Mouse (Mus musculus): ENCODE results near the gene Epb41. TPM values are rescaled to one million over a fixed set of nuclear protein-coding genes. Genes with fewer than 3 reads are reported as not detected.
A peak's percentile ranks its signal among the peaks of the same experiment; 100 is the strongest.

The Epb41 gene
- polyA plus RNA-seq, 1 experiment from 2014 or later, result 68.1 TPM

- Histone ChIP-seq H3K36me3 (ENCODE audit: control insufficient read depth, insufficient read depth, low read length) (no peaks in the 10 kb centered on the region), H3K27ac (ENCODE audit: low read depth, low read length) (no peak overlapping the region), H3K4me1 (ENCODE audit: control insufficient read depth, insufficient read depth, low read length) (no peaks in the 10 kb centered on the region), H3K9me3 (ENCODE audit: control insufficient read depth, low read length) (no peaks in the 10 kb centered on the region), H3K4me2 (ENCODE audit: low read depth, low read length) (no peak overlapping the region), H3K27me3 (ENCODE audit: control insufficient read depth, insufficient read depth, low read length) (no peaks in the 10 kb centered on the region), H3K4me3 (ENCODE audit: low read depth, low read length) (no peak overlapping the region), H3K9ac (replicated peaks; ENCODE audit: low read depth, low read length) (no peak overlapping the region)
- no peak for ATAC-seq (ENCODE audit: low read depth)
Measured at GRCm38 (mm10) chr4:132057311-132057710, 17.8 kb downstream of the Epb41 start.

DNA sequence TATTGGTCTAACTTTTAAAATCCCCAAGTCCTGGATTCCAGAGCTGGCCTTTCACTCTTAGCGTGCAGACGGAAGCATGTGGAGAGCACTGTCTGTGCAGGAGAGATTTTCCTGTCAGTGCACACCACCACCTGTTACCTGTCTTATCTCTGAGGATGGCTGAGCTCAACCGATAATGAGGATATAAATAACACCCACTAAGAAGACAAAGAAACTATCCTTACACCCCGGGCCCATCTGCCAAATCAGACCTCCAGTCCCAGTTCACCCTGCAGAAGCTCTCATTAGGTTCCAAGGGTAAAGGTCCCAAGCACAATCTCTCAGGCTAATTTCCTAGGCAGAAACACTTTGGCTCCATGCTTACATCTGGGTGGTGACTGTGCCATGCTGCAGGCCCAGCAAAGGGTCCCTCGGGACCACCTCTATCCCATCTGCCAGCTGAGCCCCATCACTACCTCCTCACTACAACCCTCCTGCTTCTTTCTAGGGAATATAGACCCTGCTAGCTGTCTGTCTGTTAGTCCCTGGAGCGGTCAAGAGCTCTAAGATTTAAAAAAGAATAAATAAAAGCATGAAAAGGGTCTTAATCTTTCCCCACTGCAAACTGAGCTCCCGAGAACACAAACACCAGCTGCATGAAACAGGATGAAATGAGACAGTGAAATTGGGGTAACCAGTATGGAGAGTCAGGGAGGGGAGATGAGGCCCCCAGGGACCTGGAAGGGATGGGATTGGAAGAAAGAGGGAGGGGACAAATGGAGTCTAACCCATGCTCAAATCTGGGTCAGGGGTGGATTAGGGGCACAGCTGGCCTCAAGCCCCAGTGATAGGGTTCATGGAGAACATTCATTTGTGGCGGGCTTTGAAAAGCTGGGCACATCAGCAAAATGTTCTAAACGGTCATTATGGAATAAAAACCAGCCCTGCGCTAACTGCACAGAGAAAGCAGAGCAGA lies 23.5 kb downstream of the Epb41 start:
- no peaks in the 10 kb centered on the region for H3K36me3 ChIP-seq (ENCODE audit: control insufficient read depth, insufficient read depth, low read length)
- no peak for ATAC-seq (ENCODE audit: low read depth)

DNA sequence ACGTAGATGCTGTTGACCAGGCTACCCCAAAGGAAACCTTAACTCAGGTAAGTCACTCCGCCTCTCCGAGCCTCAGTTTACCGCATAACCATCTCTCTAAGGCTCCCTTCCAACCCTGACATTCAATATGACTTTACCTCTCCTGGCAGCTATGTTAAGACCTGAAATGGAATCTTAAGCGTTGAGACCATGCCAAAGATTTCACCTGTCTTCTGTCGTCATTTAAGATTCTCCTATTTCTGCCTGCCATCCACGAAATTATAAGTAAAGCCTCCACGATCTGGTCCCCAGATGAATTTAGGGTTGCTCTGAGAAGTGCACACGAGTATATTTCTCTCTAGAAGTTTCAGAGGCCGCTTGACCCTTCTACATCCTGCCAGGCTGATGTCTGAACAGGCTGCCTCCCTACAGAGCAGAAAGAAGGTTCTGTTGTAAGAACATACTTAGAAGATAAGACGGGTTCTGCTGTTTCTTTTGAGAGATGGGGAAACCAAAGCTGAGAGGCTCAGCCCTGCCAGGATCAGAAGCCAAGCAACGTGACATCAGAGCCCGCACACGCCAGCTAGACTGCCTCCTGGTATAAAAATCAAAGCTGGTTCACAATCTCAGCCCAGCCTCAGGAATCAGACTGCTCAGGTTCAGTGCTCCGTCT lies 25.4 kb downstream of the Epb41 start:
- H3K4me1 ChIP-seq (ENCODE audit: control insufficient read depth, insufficient read depth, low read length), result peaks cover 22% of the 10 kb centered on the region
- ATAC-seq (ENCODE audit: low read depth), result no peak
- H3K9ac ChIP-seq (replicated peaks; ENCODE audit: low read depth, low read length), result 0 out of 2 replicates have a peak overlapping the region, but pooled peaks have one; percentile 0
- H3K4me2 ChIP-seq (ENCODE audit: low read depth, low read length), result peak overlapping the region; percentile 40
- no peak overlapping the region for H3K27ac ChIP-seq (ENCODE audit: low read depth, low read length)
- H3K27me3 ChIP-seq (ENCODE audit: control insufficient read depth, insufficient read depth, low read length), result no peaks in the 10 kb centered on the region
- no peaks in the 10 kb centered on the region for H3K9me3 ChIP-seq (ENCODE audit: control insufficient read depth, low read length)
- peak overlapping the region; percentile 95 for H3K4me3 ChIP-seq (ENCODE audit: low read depth, low read length)
- no peaks in the 10 kb centered on the region for H3K36me3 ChIP-seq (ENCODE audit: control insufficient read depth, insufficient read depth, low read length)
- 8% methylated on average over 14 of the region's 15 CpGs for WGBS

More for the DNA sequence above, 23.5 kb downstream of the Epb41 start:
- 38% methylated on average over 10 of the region's 10 CpGs for WGBS
- H3K9ac ChIP-seq (replicated peaks; ENCODE audit: low read depth, low read length), result no peak overlapping the region
- H3K27me3 ChIP-seq (ENCODE audit: control insufficient read depth, insufficient read depth, low read length), result no peaks in the 10 kb centered on the region
- no peak overlapping the region for H3K4me3 ChIP-seq (ENCODE audit: low read depth, low read length)
- H3K9me3 ChIP-seq (ENCODE audit: control insufficient read depth, low read length), result no peaks in the 10 kb centered on the region
- no peak overlapping the region for H3K27ac ChIP-seq (ENCODE audit: low read depth, low read length)
- no peak overlapping the region for H3K4me2 ChIP-seq (ENCODE audit: low read depth, low read length)
- H3K4me1 ChIP-seq (ENCODE audit: control insufficient read depth, insufficient read depth, low read length), result peaks cover 12% of the 10 kb centered on the region; the same call in 1 of the 2 replicates

DNA sequence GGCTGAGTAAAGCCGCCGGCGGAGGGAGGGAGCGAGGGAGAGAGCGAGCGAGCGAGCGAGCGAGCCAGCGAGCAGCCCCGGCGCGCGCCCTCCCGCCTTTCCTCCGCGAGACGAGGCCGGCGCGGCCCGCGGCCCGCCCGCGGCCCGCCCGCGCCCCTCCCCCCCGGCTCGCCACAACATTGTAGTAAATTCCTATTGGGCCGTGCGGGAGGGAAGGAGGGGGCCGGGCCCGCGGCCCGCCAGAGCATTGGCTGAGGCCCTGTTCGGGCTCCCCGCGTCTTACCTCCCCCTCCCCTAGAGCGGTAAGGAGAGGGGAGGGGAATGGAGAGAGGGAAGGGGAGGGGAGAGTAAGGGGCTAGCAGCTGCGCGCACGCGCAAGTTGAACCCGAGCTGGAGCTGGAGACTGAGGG lies 26.1 kb downstream of the Epb41 start:
- peak overlapping the region; percentile 98 for H3K9ac ChIP-seq (replicated peaks; ENCODE audit: low read depth, low read length)
- H3K9me3 ChIP-seq (ENCODE audit: control insufficient read depth, low read length), result no peaks in the 10 kb centered on the region
- peak overlapping the region; percentile 95 for H3K4me3 ChIP-seq (ENCODE audit: low read depth, low read length)
- H3K27me3 ChIP-seq (ENCODE audit: control insufficient read depth, insufficient read depth, low read length), result no peaks in the 10 kb centered on the region
- H3K4me2 ChIP-seq (ENCODE audit: low read depth, low read length), result peak overlapping the region; percentile 76
- H3K27ac ChIP-seq (ENCODE audit: low read depth, low read length), result peak overlapping the region; percentile 97
- ATAC-seq (ENCODE audit: low read depth), result peak; percentile 98
- peaks cover 28% of the 10 kb centered on the region for H3K4me1 ChIP-seq (ENCODE audit: control insufficient read depth, insufficient read depth, low read length)
- H3K36me3 ChIP-seq (ENCODE audit: control insufficient read depth, insufficient read depth, low read length), result no peaks in the 10 kb centered on the region
- under 1% methylated on average over 19 of the region's 46 CpGs for WGBS

DNA sequence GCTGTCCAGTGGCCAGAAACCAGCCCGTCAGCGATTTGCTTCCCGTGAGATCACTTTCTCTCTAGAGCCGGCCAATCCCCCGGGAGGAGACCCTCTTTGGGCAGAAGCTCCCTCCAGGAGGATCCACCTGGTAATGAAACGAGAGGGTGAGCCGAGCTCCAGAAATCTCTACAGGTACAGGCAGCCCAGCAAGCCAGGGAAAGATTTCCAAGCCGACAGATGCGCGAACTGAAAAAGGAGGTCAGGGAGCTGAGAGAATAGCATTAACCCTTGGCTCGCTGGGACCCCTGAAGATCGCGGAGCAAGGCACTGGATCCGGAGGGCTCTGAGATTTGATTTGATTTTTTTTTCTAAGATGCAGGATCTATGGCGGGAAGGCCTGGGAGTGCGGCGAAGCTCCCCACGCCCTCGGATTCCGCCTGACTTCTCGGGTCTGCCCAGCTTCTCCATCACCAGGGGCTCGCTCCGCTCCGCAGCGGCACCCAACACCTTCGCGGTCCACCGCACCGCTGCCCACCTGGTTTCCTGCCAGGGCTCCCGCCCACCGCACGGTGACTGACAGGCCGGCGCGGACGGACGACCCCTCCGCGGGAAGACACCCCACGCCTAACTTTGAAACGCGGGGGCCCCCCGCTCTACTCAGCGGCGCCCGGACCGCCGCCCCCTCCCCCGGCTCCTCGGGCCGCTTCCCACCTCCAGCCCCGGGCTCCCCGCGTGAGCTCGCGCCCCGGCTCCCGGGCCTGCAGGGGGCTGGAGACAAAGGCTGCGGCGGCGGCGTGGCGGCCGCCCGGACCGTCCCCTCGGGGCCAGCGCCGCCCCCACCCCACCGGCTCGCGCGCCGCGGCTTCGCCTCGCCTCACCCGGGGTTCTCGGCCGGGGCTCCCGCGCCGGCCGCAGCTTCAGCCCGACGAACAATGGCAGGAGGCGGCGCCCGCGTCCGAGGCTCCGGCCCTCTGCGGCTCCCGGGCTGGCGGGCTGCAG lies 26.8 kb downstream of the Epb41 start:
- H3K9ac ChIP-seq (replicated peaks; ENCODE audit: low read depth, low read length), result peak overlapping the region; percentile 98
- H3K4me2 ChIP-seq (ENCODE audit: low read depth, low read length), result peak overlapping the region; percentile 76
- H3K27ac ChIP-seq (ENCODE audit: low read depth, low read length), result peak overlapping the region; percentile 97
- no peaks in the 10 kb centered on the region for H3K27me3 ChIP-seq (ENCODE audit: control insufficient read depth, insufficient read depth, low read length)
- H3K4me1 ChIP-seq (ENCODE audit: control insufficient read depth, insufficient read depth, low read length), result peaks cover 28% of the 10 kb centered on the region
- WGBS, result under 1% methylated on average over 73 of the region's 95 CpGs
- H3K36me3 ChIP-seq (ENCODE audit: control insufficient read depth, insufficient read depth, low read length), result no peaks in the 10 kb centered on the region
- ATAC-seq (ENCODE audit: low read depth), result peak; percentile 68
- no peaks in the 10 kb centered on the region for H3K9me3 ChIP-seq (ENCODE audit: control insufficient read depth, low read length)
- H3K4me3 ChIP-seq (ENCODE audit: low read depth, low read length), result peak overlapping the region; percentile 95

GRCm38 (mm10) chr4:132043726-132044125 lies 31.4 kb downstream of the Epb41 start:
- 91% methylated on average over 3 of the region's 3 CpGs for WGBS
- Histone ChIP-seq H3K4me3 (ENCODE audit: low read depth, low read length) (no peak overlapping the region), H3K4me1 (ENCODE audit: control insufficient read depth, insufficient read depth, low read length) (peaks cover 28% of the 10 kb centered on the region), H3K4me2 (ENCODE audit: low read depth, low read length) (no peak overlapping the region), H3K9me3 (ENCODE audit: control insufficient read depth, low read length) (no peaks in the 10 kb centered on the region), H3K36me3 (ENCODE audit: control insufficient read depth, insufficient read depth, low read length) (no peaks in the 10 kb centered on the region), H3K27me3 (ENCODE audit: control insufficient read depth, insufficient read depth, low read length) (no peaks in the 10 kb centered on the region), H3K9ac (replicated peaks; ENCODE audit: low read depth, low read length) (no peak overlapping the region), H3K27ac (ENCODE audit: low read depth, low read length) (no peak overlapping the region)
- no peak for ATAC-seq (ENCODE audit: low read depth)

DNA sequence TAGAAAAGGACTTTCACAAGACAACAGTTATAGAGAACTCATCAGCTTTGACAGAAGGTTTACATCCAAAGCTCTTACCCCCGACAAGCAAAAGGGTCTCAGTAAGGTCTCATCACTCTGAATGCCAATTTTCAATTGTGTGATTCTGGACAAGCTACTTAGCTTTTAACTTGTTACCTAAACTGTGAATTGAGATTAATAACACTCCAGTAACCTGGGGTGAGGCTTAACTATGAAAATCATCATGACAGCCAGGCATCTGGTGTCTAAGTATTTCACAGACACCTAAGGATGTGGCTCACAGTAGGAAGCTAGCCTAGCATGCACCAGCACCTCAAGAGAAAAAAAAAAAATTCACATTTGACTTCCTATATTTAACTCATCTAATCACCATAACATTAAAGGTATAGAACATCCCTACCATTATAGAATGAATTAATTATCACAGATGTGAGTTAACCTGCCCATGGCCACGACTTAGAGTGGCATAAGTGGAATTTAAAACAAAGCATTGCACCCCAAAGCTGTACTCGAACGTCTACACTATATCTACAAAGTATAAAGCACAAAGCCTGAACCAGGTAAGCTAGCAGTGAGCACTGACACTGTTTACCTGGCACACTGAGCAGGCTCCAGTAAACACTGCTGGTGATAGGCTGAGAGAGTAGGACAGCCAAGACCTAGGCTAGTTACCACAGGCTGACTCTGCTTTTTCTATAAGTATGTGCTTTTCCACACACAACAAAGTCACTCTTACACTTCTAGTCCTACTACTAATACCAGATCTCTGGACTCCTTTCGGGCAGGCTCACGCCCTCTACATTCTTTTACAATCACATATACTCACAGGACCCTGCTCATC lies 33.4 kb downstream of the Epb41 start:
- Histone ChIP-seq H3K4me1 (ENCODE audit: control insufficient read depth, insufficient read depth, low read length) (peaks cover 33% of the 10 kb centered on the region), H3K9me3 (ENCODE audit: control insufficient read depth, low read length) (no peaks in the 10 kb centered on the region)
- 85% methylated on average over 6 of the region's 6 CpGs for WGBS

More for the DNA sequence above, 33.4 kb downstream of the Epb41 start:
- Histone ChIP-seq H3K36me3 (ENCODE audit: control insufficient read depth, insufficient read depth, low read length) (no peaks in the 10 kb centered on the region), H3K4me3 (ENCODE audit: low read depth, low read length) (no peak overlapping the region), H3K27me3 (ENCODE audit: control insufficient read depth, insufficient read depth, low read length) (no peaks in the 10 kb centered on the region), H3K4me2 (ENCODE audit: low read depth, low read length) (no peak overlapping the region), H3K27ac (ENCODE audit: low read depth, low read length) (peak overlapping the region; percentile 17; the same call in 1 of the 2 replicates), H3K9ac (replicated peaks; ENCODE audit: low read depth, low read length) (no peak overlapping the region)
- no peak for ATAC-seq (ENCODE audit: low read depth)

All from neural tube, embryonic 14.5 days (tissue).